In the genomic region with DNA sequence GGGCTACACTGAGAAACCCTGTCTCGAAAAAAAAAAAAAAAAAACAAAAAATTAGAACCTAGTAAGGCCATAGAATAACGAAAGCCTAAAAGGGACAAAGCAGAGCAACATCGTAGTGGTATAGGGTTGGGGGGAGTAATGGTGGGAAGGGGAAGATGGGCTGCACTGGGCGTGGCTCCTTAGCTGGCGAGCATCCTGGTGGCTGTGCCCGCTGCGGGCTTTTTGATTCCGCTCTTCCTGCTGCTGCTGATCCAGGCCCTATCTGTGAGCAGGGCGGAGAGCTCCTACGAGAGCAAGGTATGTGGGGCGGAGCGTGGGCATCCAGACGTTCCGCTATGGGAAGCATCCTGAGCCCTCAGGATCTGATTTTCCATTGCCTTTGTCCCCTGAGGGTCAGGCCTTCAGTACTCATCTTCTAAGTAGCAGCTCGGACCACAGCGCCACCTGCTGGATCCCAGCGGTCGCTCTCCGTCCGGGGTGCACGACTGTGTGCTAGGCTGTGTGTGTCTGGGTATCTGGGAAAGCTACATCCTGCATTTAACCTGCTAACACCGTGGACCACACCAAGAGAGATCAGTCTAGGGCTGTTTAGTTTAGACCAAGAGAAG, we compare ENCODE assay signal across 8 mouse cellular contexts. TPM values are rescaled to one million over a fixed set of nuclear protein-coding genes. Genes with fewer than 3 reads are reported as not detected.
DNase-seq lines count a peak whose midpoint lies in the region; ATAC-seq and TF ChIP-seq lines count a peak whose summit lies in the region.

No protein-coding gene starts in this region.

- no peaks in the 10 kb centered on the region for H3K36me3 ChIP-seq in heart, embryonic 12.5 days
- H3K36me3 ChIP-seq in liver, embryonic 13.5 days = no peaks in the 10 kb centered on the region
- H3K36me3 ChIP-seq in neural tube, embryonic 11.5 days (ENCODE audit: control insufficient read depth, insufficient read depth, low read length) = no peaks in the 10 kb centered on the region
- H3K36me3 ChIP-seq in stomach, embryonic 16.5 days (ENCODE audit: control insufficient read depth, insufficient read depth, low read length) = no peaks in the 10 kb centered on the region

- peak; percentile 82 for TF ChIP-seq CTCF in bone marrow macrophage, adult 2 months (IDR thresholded peaks at IDR 0.05; ENCODE audit: low read depth, low read length)
- peak; percentile 96 for TF ChIP-seq CTCF in embryonic fibroblast, embryonic 13.5 days (IDR thresholded peaks at IDR 0.05; ENCODE audit: borderline replicate concordance, insufficient read depth, low read length)

- H3K4me2 ChIP-seq in heart, embryonic 12.5 days = peak overlapping the region; percentile 65
- peak overlapping the region; percentile 44 for H3K4me2 ChIP-seq in liver, embryonic 13.5 days
- peak overlapping the region; percentile 57 for H3K4me2 ChIP-seq in neural tube, embryonic 11.5 days (ENCODE audit: low read depth)
- H3K4me2 ChIP-seq in stomach, embryonic 16.5 days (ENCODE audit: low read depth, low read length) = peak overlapping the region; percentile 74

- peaks cover 20% of the 10 kb centered on the region for H3K27me3 ChIP-seq in heart, embryonic 12.5 days (replicated peaks)
- peaks cover 22% of the 10 kb centered on the region for H3K27me3 ChIP-seq in liver, embryonic 13.5 days
- no peaks in the 10 kb centered on the region for H3K27me3 ChIP-seq in neural tube, embryonic 11.5 days (ENCODE audit: control insufficient read depth, insufficient read depth, low read length)
- no peaks in the 10 kb centered on the region for H3K27me3 ChIP-seq in stomach, embryonic 16.5 days (ENCODE audit: control insufficient read depth, insufficient read depth, low read length)

- no peaks in the 10 kb centered on the region for H3K9me3 ChIP-seq in heart, embryonic 12.5 days (replicated peaks)
- H3K9me3 ChIP-seq in liver, embryonic 13.5 days (replicated peaks) = no peaks in the 10 kb centered on the region
- H3K9me3 ChIP-seq in neural tube, embryonic 11.5 days (ENCODE audit: control insufficient read depth, low read length) = no peaks in the 10 kb centered on the region
- H3K9me3 ChIP-seq in stomach, embryonic 16.5 days (replicated peaks; ENCODE audit: control insufficient read depth, low read length) = no peaks in the 10 kb centered on the region

- WGBS in heart, embryonic 12.5 days = 8% methylated on average over 22 of the region's 22 CpGs
- 9% methylated on average over 22 of the region's 22 CpGs for WGBS in liver, embryonic 13.5 days (ENCODE audit: insufficient replicate concordance)
- WGBS in neural tube, embryonic 11.5 days = 10% methylated on average over 22 of the region's 22 CpGs
- 9% methylated on average over 22 of the region's 22 CpGs for WGBS in stomach, embryonic 16.5 days

- TF ChIP-seq POLR2A in bone marrow macrophage, adult 2 months (IDR thresholded peaks at IDR 0.05; ENCODE audit: borderline replicate concordance, low read depth, low read length) = no peak
- no peak for TF ChIP-seq POLR2A in embryonic fibroblast, embryonic 13.5 days (IDR thresholded peaks at IDR 0.05; ENCODE audit: low read depth, low read length)

- no peak overlapping the region for H3K4me3 ChIP-seq in bone marrow macrophage, adult 2 months (ENCODE audit: insufficient read depth, low read length)
- 0 out of 2 replicates have a peak overlapping the region, but pooled peaks have one; percentile 1 for H3K4me3 ChIP-seq in embryonic fibroblast, embryonic 13.5 days (ENCODE audit: insufficient read depth, low read length)
- H3K4me3 ChIP-seq in heart, embryonic 12.5 days = peak overlapping the region; percentile 33
- H3K4me3 ChIP-seq in liver, embryonic 13.5 days (replicated peaks) = peak overlapping the region; percentile 5; the same call in 1 of the 2 replicates
- peak overlapping the region; percentile 27 for H3K4me3 ChIP-seq in neural tube, embryonic 11.5 days (ENCODE audit: low read depth, low read length)
- H3K4me3 ChIP-seq in stomach, embryonic 16.5 days (replicated peaks; ENCODE audit: low read length) = peak overlapping the region; percentile 39

- H3K4me1 ChIP-seq in bone marrow macrophage, adult 2 months (ENCODE audit: control insufficient read depth, insufficient read depth, low read length) = peaks cover 2% of the 10 kb centered on the region
- H3K4me1 ChIP-seq in embryonic fibroblast, embryonic 13.5 days (ENCODE audit: control insufficient read depth, insufficient read depth, low read length) = no peaks in the 10 kb centered on the region
- H3K4me1 ChIP-seq in heart, embryonic 12.5 days (replicated peaks) = no peaks in the 10 kb centered on the region
- peaks cover 19% of the 10 kb centered on the region for H3K4me1 ChIP-seq in liver, embryonic 13.5 days (replicated peaks)
- no peaks in the 10 kb centered on the region for H3K4me1 ChIP-seq in neural tube, embryonic 11.5 days (ENCODE audit: control insufficient read depth, insufficient read depth, low read length)
- H3K4me1 ChIP-seq in stomach, embryonic 16.5 days (ENCODE audit: control insufficient read depth, insufficient read depth, low read length) = no peaks in the 10 kb centered on the region

- H3K9ac ChIP-seq in heart, embryonic 12.5 days = 0 out of 2 replicates have a peak overlapping the region, but pooled peaks have one; percentile 18
- no peak overlapping the region for H3K9ac ChIP-seq in liver, embryonic 13.5 days
- peak overlapping the region; percentile 64 for H3K9ac ChIP-seq in neural tube, embryonic 11.5 days (ENCODE audit: low read length)
- peak overlapping the region; percentile 65 for H3K9ac ChIP-seq in stomach, embryonic 16.5 days (ENCODE audit: low read length)

- no peak overlapping the region for H3K27ac ChIP-seq in bone marrow macrophage, adult 2 months (ENCODE audit: insufficient read depth, low read depth, low read length)
- no peak overlapping the region for H3K27ac ChIP-seq in embryonic fibroblast, embryonic 13.5 days (ENCODE audit: insufficient read depth, low read length)
- no peak overlapping the region for H3K27ac ChIP-seq in heart, embryonic 12.5 days (ENCODE audit: poor library complexity, severe bottlenecking)
- no peak overlapping the region for H3K27ac ChIP-seq in liver, embryonic 13.5 days
- H3K27ac ChIP-seq in neural tube, embryonic 11.5 days (ENCODE audit: low read depth, low read length) = no peak overlapping the region
- no peak overlapping the region for H3K27ac ChIP-seq in stomach, embryonic 16.5 days (ENCODE audit: low read length)

- peak; percentile 88 to 90 for DNase-seq in B cell, adult 2 months
- DNase-seq in kidney, postnatal 10 days = peak; percentile 93
- DNase-seq in liver, embryonic 13.5 days = peak; percentile 71
- peak; percentile 91 for DNase-seq in neural tube, embryonic 11.5 days (ENCODE audit: low spot score)

- peak; percentile 82 for ATAC-seq in heart, embryonic 12.5 days (ENCODE audit: insufficient number of reproducible peaks, low FRiP score)
- ATAC-seq in liver, embryonic 13.5 days (ENCODE audit: low read depth) = peak; percentile 85
- ATAC-seq in neural tube, embryonic 11.5 days (ENCODE audit: insufficient read depth, low FRiP score, low TSS enrichment) = peak; percentile 90
- ATAC-seq in stomach, embryonic 16.5 days (ENCODE audit: insufficient read depth, low FRiP score) = peak; percentile 84

RNA-seq across cellular contexts. Expression of a gene that starts 3.5 kb away (rescaled TPM):
- not detected in 2 replicates for polyA plus RNA-seq in bone marrow macrophage, adult 2 months (2012; ENCODE audit: insufficient read depth, insufficient read length, missing spikeins)
- not detected in 2 replicates for polyA plus RNA-seq in embryonic fibroblast, embryonic 13.5 days (2011; ENCODE audit: insufficient read length, low read depth, missing spikeins)
- polyA plus RNA-seq in heart, embryonic 12.5 days (2016; fragmentation: Nextera tagmentation; extraction: Ambion mirVana) = not detected in 2 replicates
- not detected in 2 replicates for polyA plus RNA-seq in liver, embryonic 13.5 days (2015; fragmentation: Nextera tagmentation; extraction: Ambion mirVana)
- not detected in 2 replicates for polyA plus RNA-seq in neural tube, embryonic 11.5 days (2014; fragmentation: Nextera tagmentation; extraction: Ambion mirVana)
- 0.29 and 0.37 TPM in 2 replicates for polyA plus RNA-seq in stomach, embryonic 16.5 days (2015; fragmentation: Nextera tagmentation; extraction: Ambion mirVana)

RNA-seq across cellular contexts. Expression of a gene that starts 11.9 kb away (rescaled TPM):
- not detected in 2 replicates for polyA plus RNA-seq in bone marrow macrophage, adult 2 months (2012; ENCODE audit: insufficient read depth, insufficient read length, missing spikeins)
- 0.19 TPM in 1 of 2 replicates, not detected in the other for polyA plus RNA-seq in embryonic fibroblast, embryonic 13.5 days (2011; ENCODE audit: insufficient read length, low read depth, missing spikeins)
- polyA plus RNA-seq in heart, embryonic 12.5 days (2016; fragmentation: Nextera tagmentation; extraction: Ambion mirVana) = 2.1 and 2.9 TPM in 2 replicates
- 0.65 and 0.71 TPM in 2 replicates for polyA plus RNA-seq in liver, embryonic 13.5 days (2015; fragmentation: Nextera tagmentation; extraction: Ambion mirVana)
- polyA plus RNA-seq in neural tube, embryonic 11.5 days (2014; fragmentation: Nextera tagmentation; extraction: Ambion mirVana) = 0.38 and 0.51 TPM in 2 replicates
- polyA plus RNA-seq in stomach, embryonic 16.5 days (2015; fragmentation: Nextera tagmentation; extraction: Ambion mirVana) = 9.5 and 12.0 TPM in 2 replicates
